Mouse (Mus musculus) lung, embryonic 14.5 days (tissue): ENCODE measurements around the gene Urod. TPM values are rescaled to one million over a fixed set of nuclear protein-coding genes. Genes with fewer than 3 reads are reported as not detected.

Experiments used
- ATAC-seq: fragments of 200-750 bp; cut with Nextera tagmentation; 2 replicates; pipeline ENCODE4 v1.8.0; 2017; ENCODE audit warnings: mild to moderate bottlenecking, moderate TSS enrichment, moderate library complexity; ENCODE audit not compliant: insufficient read depth
- DNase-seq: peaks from one replicate; pipeline ENCODE4 v3.0.0-alpha.2; 2015
- H3K27ac ChIP-seq: fragments of 300-500 bp; sonication (generic); 2 replicates; pipeline ENCODE4 v1.5.1; 2014; ENCODE audit warnings: low read depth, mild to moderate bottlenecking, moderate library complexity
- H3K27me3 ChIP-seq: fragments of 300-500 bp; sonication (generic); 2 replicates; pipeline ENCODE4 v1.6.1; 2014; ENCODE audit warnings: low read length, control low read depth; ENCODE audit not compliant: insufficient read depth
- H3K36me3 ChIP-seq: fragments of 300-500 bp; sonication (generic); 2 replicates; pipeline ENCODE4 v1.6.1; 2014; ENCODE audit warnings: control low read depth; ENCODE audit not compliant: insufficient read depth
- H3K4me1 ChIP-seq: fragments of 300-500 bp; sonication (generic); 2 replicates; pipeline ENCODE4 v1.6.1; 2014; ENCODE audit warnings: antibody characterized with exemption, control low read depth; ENCODE audit not compliant: insufficient read depth
- H3K4me2 ChIP-seq: fragments of 300-500 bp; sonication (generic); 2 replicates; pipeline ENCODE4 v1.6.1; 2014; ENCODE audit warnings: mild to moderate bottlenecking
- H3K4me3 ChIP-seq: fragments of 300-500 bp; sonication (generic); 2 replicates; pipeline ENCODE4 v1.5.1; 2014; ENCODE audit warnings: low read depth, low read length
- H3K9ac ChIP-seq: fragments of 300-500 bp; sonication (generic); 2 replicates; pipeline ENCODE4 v1.6.1; 2014
- H3K9me3 ChIP-seq: fragments of 300-500 bp; sonication (generic); 2 replicates; pipeline ENCODE4 v1.6.1; 2016; ENCODE audit warnings: low read depth, low read length, control low read depth
- CTCF ChIP-seq: IDR thresholded peaks from 2 replicates; pipeline ENCODE4 v1.5.1; 2016; ENCODE audit warnings: antibody characterized with exemption, low read depth
- WGBS: fragments of 180-500 bp; shearing (Covaris S2); extraction: QIAGEN DNeasy Blood & Tissue Kit; methylation state at CpG from one replicate; pipeline ENCODE4 v1.1.7; 2014; 5-methylcytosine and 5-hydroxymethylcytosine counted together
- polyA plus RNA-seq: library from polyadenylated mRNA; unstranded; fragments of >200 nt; fragmentation: Nextera tagmentation; extraction: Ambion mirVana; gene quantifications from 2 replicates; pipeline ENCODE4 v1.2.1, GENCODE M21; 2014

Urod gene
- polyA plus RNA-seq, 1 experiment from 2014 or later = 95.9 TPM

GRCm38 (mm10) chr4:116954951-116955350 lies 39.3 kb downstream of the Urod start:
- no peaks in the 10 kb centered on the region for H3K36me3 ChIP-seq
- H3K4me2 ChIP-seq = no peak overlapping the region
- no peak overlapping the region for H3K9ac ChIP-seq
- DNase-seq (no peak), ATAC-seq (no peak)
- no peak for TF ChIP-seq CTCF
- no peak overlapping the region for H3K27ac ChIP-seq
- H3K9me3 ChIP-seq = no peaks in the 10 kb centered on the region
- 86% methylated on average over 7 of the region's 7 CpGs for WGBS
- H3K4me1 ChIP-seq = no peaks in the 10 kb centered on the region
- H3K27me3 ChIP-seq = no peaks in the 10 kb centered on the region
- no peak overlapping the region for H3K4me3 ChIP-seq

GRCm38 (mm10) chr4:116951642-116952041 lies 42.6 kb downstream of the Urod start:
- H3K27me3 ChIP-seq = no peaks in the 10 kb centered on the region
- no peak overlapping the region for H3K9ac ChIP-seq
- no peaks in the 10 kb centered on the region for H3K36me3 ChIP-seq
- WGBS = 46% methylated on average over 1 of the region's 1 CpGs
- no peaks in the 10 kb centered on the region for H3K9me3 ChIP-seq
- no peak overlapping the region for H3K4me3 ChIP-seq
- H3K4me1 ChIP-seq = no peaks in the 10 kb centered on the region
- no peak overlapping the region for H3K4me2 ChIP-seq
- DNase-seq (peak; percentile 41), ATAC-seq (no peak)
- peak; percentile 49 for TF ChIP-seq CTCF
- H3K27ac ChIP-seq = no peak overlapping the region

GRCm38 (mm10) chr4:116944055-116944454 lies 50.2 kb downstream of the Urod start:
- Histone ChIP-seq H3K4me1 (no peaks in the 10 kb centered on the region), H3K9me3 (no peaks in the 10 kb centered on the region), H3K36me3 (no peaks in the 10 kb centered on the region), H3K27me3 (no peaks in the 10 kb centered on the region), H3K9ac (no peak overlapping the region), H3K4me3 (no peak overlapping the region), H3K4me2 (no peak overlapping the region), H3K27ac (no peak overlapping the region)
- DNase-seq (no peak), ATAC-seq (no peak)
- 56% methylated on average over 5 of the region's 5 CpGs for WGBS
- TF ChIP-seq CTCF = no peak

- Histone ChIP-seq H3K4me1 (no peaks in the 10 kb centered on the region), H3K9me3 (no peaks in the 10 kb centered on the region), H3K27ac (no peak overlapping the region), H3K36me3 (no peaks in the 10 kb centered on the region), H3K9ac (no peak overlapping the region), H3K4me2 (no peak overlapping the region), H3K27me3 (no peaks in the 10 kb centered on the region), H3K4me3 (no peak overlapping the region)
- TF ChIP-seq CTCF = no peak
- no peak for DNase-seq
- ATAC-seq = no peak
- 55% methylated on average over 2 of the region's 2 CpGs for WGBS
Measured at GRCm38 (mm10) chr4:116942695-116943094, 51.5 kb downstream of the Urod start.

Other genes with a start within 250 kb of the Urod start
- 35.6 and 41.4 TPM in 2 replicates for gene Toe1, start 186.8 kb downstream of the Urod start, polyA plus RNA-seq
- gene Mutyh, start 186.7 kb downstream of the Urod start, polyA plus RNA-seq = 14.7 and 16.8 TPM in 2 replicates
- gene Hpdl, start 172.7 kb downstream of the Urod start, polyA plus RNA-seq = 0.71 and 0.91 TPM in 2 replicates
- 0.47 and 0.79 TPM in 2 replicates for gene Zswim5, start 117.0 kb downstream of the Urod start, polyA plus RNA-seq
- gene Hectd3, start 904 bp upstream of the Urod start, polyA plus RNA-seq = 7.9 and 9.1 TPM in 2 replicates
- 43.5 and 45.2 TPM in 2 replicates for gene Eif2b3, start 25.0 kb upstream of the Urod start, polyA plus RNA-seq
- 12.2 and 14.1 TPM in 2 replicates for gene Ptch2, start 101.7 kb upstream of the Urod start, polyA plus RNA-seq
- 6.7 and 7.6 TPM in 2 replicates for gene Btbd19, start 131.3 kb upstream of the Urod start, polyA plus RNA-seq
- not detected in 2 replicates for gene Tctex1d4, start 132.4 kb upstream of the Urod start, polyA plus RNA-seq
- 4.2 and 5.1 TPM in 2 replicates for gene Plk3, start 139.6 kb upstream of the Urod start, polyA plus RNA-seq
- 1,312 and 1,358 TPM in 2 replicates for gene Rps8, start 161.8 kb upstream of the Urod start, polyA plus RNA-seq
- 78.9 and 85.9 TPM in 2 replicates for gene Kif2c, start 188.2 kb upstream of the Urod start, polyA plus RNA-seq